Mouse (Mus musculus) brain, adult 2 months (tissue): ENCODE measurements around the gene Gas2l1.
"Not testable (repeated sequence)": the region's sequence is repeated elsewhere in the genome, so short reads cannot be mapped to it uniquely, and the experiment has no call there.

ENCODE experiments used
- DNase-seq: peaks from one replicate; pipeline ENCODE4 v3.0.0; 2011; ENCODE audit warnings: low read depth, low spot score

Gas2l1 gene

GRCm38 (mm10) chr11:5065056-5065821 is at the start of gene Gas2l1:
Gene Gas2l1, minus strand, starts transcription at chr11:5065327.
- peak; percentile 95 for DNase-seq

GRCm38 (mm10) chr11:5113645-5114044 is 48.5 kb upstream of the Gas2l1 start:
- no peak for DNase-seq

GRCm38 (mm10) chr11:5109441-5109840 is 44.3 kb upstream of the Gas2l1 start:
- DNase-seq: no peak

- DNase-seq: no peak
Measured at GRCm38 (mm10) chr11:5103986-5104509, 38.9 kb upstream of the Gas2l1 start.

DNA sequence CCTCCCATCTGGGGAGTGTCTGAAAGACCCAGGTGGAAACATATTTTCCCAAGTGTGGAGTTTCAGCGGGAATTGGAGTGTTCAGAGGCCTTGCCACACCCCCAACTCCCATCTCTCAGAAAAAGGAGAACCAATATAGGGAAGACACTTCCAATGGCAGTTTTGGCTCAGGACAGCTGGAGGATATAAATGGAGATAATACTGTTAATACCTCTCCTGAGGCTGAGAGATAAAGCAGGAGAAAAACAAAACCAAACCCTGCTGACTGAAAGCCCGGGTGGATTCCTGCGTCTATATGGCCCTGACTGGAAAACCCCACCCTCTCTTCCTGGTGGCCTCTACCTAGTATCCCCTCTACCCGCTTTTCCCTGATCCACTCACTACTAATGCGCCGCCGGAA is 37.3 kb upstream of the Gas2l1 start:
- DNase-seq: no peak

GRCm38 (mm10) chr11:5101641-5102040 is 36.5 kb upstream of the Gas2l1 start:
- DNase-seq: no peak

GRCm38 (mm10) chr11:5100801-5101200 is 35.7 kb upstream of the Gas2l1 start:
- no peak for DNase-seq

DNA sequence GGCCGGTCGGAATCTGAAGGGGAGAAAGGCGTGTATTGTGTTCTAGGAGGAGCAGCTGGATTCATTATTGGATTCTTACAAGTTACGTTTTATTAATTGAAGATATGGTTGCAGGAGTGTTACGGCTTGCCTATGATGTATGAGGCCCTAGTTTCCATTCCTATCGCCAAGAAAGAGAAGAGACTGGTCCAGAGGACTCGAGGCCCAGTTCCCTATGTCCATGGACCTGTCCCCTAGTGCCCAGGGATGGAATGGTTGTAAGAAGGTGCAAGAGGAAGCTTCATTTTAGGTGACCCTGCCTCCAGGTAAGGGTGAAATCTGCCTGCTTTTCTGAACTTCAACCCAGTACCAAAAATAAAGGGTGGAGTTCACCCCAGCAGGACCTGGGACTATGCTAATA is 35.2 kb upstream of the Gas2l1 start:
- no peak for DNase-seq

- peak; percentile 89 for DNase-seq
Measured at GRCm38 (mm10) chr11:5099576-5100183, 34.6 kb upstream of the Gas2l1 start.

DNA sequence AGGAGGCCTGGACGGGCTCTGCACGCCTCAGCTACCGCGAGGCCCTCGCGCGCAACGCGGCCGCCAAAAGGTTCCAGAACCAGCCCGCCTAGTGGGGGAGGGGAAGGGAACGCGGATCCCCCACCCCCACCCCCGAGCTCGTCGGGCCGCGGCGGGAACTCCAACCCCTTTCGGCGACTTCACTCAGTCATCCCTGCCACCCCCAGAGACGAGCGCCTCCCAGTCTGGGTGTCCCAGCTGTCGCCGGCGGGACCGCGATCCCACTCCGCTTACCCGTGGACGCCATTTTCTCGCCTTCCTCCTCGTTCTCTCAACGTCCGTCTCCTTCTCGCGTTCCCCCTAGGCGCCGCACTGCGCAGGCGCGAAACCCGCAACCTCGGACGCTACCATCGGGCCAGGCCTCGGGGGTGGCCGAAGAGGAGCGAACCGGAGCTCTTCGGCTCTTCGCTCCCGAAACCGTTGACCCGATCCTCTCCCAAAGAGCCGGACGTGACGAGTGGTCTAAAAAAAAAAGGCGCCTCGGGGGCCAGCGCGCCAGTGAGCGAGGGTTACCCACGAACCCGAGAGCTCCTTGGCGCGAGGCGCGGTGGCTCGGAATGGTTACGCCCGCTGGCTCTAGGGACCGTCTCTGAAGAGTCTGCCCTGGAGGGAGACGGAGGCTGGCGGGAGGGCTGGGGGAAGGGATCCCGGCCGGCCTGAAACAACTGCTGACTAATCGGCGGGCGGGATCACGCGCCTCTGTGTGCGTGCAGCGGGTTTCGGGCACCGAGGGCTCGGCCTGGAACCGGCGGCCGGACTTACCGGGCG is 33.8 kb upstream of the Gas2l1 start, which contains the start of the genes Rhbdd3 and Ewsr1:
Gene Rhbdd3 (plus strand): TSS at position 191 of the 807 bp plus-strand sequence.
Gene Ewsr1 (minus strand): TSS at position 531 of the 807 bp plus-strand sequence.
- peak; percentile 99 for DNase-seq

DNA sequence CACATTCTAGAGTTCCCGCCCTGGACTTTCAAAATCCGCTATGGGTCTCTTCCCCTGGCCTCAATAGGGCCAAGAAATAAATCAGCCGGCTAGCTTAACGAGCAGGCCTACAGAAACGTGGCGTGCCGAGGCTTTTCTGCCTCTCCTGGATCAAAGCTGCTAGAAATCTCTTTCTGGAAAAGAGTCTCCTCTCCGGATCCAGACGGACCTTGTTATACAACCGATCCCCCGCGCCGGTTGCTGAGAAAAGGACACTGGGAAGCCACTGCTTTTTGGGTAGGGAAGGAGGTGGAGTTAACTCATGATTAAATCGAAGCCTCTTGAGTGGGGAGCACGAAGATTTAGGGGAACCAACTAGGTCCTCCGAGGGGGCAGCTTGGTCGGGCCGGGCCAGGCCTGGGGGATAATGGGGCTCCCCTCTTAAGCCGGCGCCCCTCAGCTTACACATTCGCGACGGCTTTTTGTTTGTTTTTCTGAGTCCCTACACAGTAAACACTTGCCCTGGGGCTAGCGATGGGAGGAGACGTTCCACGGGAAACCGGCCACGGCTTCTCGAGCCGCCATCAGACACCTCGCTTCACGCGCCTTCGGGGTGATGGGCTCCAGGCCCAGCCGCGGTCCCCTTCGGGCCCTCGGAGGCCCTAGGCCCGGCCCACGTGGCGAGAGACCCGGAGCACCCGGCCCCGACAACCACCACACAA is 33.1 kb upstream of the Gas2l1 start:
- DNase-seq: peak; percentile 82

DNA sequence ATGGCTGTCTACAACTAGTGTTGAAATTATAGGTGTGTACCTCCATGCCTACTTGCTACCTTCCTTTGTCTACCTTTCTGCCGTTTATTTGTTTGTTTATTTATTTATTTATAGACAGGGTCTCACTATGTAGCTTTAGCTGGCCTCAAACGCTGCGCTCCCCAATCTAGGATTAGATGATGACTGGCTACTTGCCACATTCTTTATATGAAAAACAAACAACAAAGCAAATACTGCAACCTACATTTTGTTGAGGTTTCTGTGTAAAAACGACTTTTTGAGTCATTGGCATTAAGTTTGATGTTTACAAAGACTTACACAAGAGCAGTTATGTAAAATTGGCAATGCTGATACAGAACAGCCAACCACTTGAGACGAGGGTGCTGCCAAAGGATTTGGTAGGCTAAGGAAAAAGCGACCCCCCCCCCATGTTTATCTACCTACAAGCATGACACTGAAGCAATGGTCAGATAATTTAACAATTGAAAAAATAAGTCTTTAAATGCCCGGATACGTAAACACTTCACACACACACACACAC is 31.4 kb upstream of the Gas2l1 start:
- DNase-seq: no peak

DNA sequence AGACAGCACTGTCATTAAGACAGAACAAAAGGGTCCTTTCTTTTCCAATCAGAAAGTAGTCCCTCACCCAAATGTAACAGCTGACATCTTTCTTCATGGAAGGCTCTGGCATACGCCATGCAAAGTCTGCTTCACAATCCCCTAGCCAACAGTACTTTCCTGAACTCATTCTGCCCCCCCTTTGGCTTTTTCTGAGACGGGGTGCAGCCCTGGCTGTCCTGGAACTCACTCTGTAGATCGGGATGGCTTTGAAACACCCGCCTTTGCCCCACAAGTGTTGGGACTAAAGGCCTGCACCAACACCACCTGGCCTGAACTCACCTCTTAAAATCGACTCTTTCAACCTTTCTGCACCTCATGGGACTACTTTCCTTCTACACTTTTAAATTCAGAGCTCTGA is 30.8 kb upstream of the Gas2l1 start:
- peak; percentile 31 for DNase-seq

GRCm38 (mm10) chr11:5091706-5092105 is 26.6 kb upstream of the Gas2l1 start:
- DNase-seq: no peak

DNA sequence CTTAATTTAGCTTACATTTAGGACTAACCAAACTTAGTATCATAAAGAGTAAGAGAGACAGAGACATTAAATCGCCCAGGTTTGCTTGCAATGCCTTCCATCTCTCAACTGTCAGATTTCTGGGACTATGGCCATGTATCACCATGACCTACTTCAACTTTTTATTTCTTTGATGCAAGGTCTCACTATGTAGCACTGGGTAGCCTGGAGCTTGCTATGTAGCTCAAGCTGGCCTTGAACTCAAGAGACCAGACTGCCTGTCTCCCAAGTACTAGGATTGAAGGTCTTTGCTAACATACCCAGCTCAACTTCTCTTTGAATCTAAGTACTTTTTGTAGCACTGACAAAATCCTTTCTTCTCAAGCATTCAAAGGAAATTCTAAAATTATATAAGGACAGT is 24.0 kb upstream of the Gas2l1 start:
- no peak for DNase-seq

DNA sequence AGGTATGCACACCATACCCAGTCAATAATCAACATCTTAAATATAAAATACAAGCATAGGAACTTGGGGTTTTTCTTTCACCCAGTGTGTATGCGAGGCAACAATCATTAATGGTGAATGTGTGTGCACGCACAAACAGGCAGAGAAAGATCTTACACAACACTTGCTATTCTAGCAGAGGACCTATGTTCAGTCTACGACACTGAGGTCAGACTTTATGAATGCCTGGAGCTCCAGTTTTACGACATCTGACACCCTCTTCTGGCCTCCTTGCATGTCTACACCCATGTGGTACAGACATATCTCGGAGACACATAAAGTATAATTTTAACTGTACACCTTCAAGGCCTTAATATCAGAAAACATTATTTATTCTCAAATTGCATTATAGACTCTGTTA is 11.7 kb upstream of the Gas2l1 start:
- not testable (repeated sequence) for DNase-seq

DNA sequence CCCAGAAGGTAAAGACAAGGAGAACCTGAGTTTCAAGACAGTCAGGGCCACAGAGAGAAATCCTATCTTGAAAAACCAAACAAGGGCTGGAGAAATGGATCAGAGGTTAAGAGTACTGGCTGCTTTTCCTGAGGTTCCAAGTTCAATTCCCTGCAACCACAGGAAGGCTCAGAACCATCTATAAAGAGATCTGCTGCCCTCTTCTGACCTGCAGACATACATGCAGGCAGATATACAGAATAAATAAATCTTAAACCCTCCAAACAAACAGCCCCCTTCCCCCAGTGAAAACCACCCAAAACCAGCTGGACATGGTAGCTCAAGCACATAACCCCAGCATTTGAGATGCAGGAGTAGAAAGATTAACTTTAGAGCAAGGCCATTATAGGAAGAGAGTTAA is 10.6 kb upstream of the Gas2l1 start:
- DNase-seq: no peak

- DNase-seq: peak; percentile 35
Measured at GRCm38 (mm10) chr11:5074882-5075281, 9.8 kb upstream of the Gas2l1 start.

GRCm38 (mm10) chr11:5068126-5068971 is 3.2 kb upstream of the Gas2l1 start:
- no peak for DNase-seq

DNA sequence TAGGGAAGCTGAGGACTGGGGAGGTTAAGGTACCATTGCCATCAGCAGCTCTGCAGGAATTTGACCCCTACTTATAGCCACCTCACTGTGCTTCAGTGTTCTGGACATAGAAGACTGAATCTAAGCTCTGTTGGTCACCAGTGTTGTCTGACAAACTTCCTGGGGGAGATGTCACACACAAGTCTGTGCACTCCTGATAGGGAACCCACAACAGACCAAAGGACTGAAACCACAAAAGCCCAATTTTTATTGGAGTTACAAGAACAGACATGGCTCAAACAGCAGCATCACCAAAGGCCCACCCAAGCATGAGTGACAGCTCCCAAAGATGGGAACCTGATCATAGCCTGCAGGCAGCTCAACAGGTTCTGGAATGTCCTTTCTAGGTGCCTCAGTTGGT is 1.9 kb upstream of the Gas2l1 start:
- DNase-seq: no peak
